Mouse (Mus musculus) stomach, embryonic 14.5 days (tissue): Measurements from ENCODE around the gene Fam117a. TPM values are rescaled to one million over a fixed set of nuclear protein-coding genes. Genes with fewer than 3 reads are reported as not detected.
A peak's percentile ranks its signal among the peaks of the same experiment; 100 is the strongest.

ENCODE experiments used
- ATAC-seq: fragments of 200-750 bp; cut with Nextera tagmentation; 2 replicates; pipeline ENCODE4 v1.8.0; 2017; ENCODE audit warnings: low read depth, moderate TSS enrichment; ENCODE audit not compliant: insufficient number of reproducible peaks, insufficient read depth, low FRiP score
- H3K27ac ChIP-seq: fragments of 300-500 bp; sonication (generic); 2 replicates; pipeline ENCODE4 v1.5.1; 2014; ENCODE audit warnings: mild to moderate bottlenecking, low read length, moderate library complexity, mixed read lengths
- H3K27me3 ChIP-seq: fragments of 300-500 bp; sonication (generic); 2 replicates; pipeline ENCODE4 v1.6.1; 2014; ENCODE audit warnings: low read length, control low read depth, mixed read lengths; ENCODE audit not compliant: control insufficient read depth, insufficient read depth
- H3K36me3 ChIP-seq: fragments of 300-500 bp; sonication (generic); 2 replicates; pipeline ENCODE4 v1.6.1; 2014; ENCODE audit warnings: mild to moderate bottlenecking, control low read depth, low read length, moderate library complexity, mixed read lengths; ENCODE audit not compliant: control insufficient read depth, insufficient read depth
- H3K4me1 ChIP-seq: fragments of 300-500 bp; sonication (generic); 2 replicates; pipeline ENCODE4 v1.6.1; 2014; ENCODE audit warnings: low read length, control low read depth, mixed read lengths; ENCODE audit not compliant: control insufficient read depth, insufficient read depth
- H3K4me2 ChIP-seq: fragments of 300-500 bp; sonication (generic); replicated peaks from 2 replicates; pipeline ENCODE4 v1.6.1; 2014; ENCODE audit warnings: low read depth, low read length, control low read depth
- H3K4me3 ChIP-seq: fragments of 300-500 bp; sonication (generic); 2 replicates; pipeline ENCODE4 v1.5.1; 2014; ENCODE audit warnings: low read depth, low read length, control low read depth
- H3K9ac ChIP-seq: fragments of 300-500 bp; sonication (generic); replicated peaks from 2 replicates; pipeline ENCODE4 v1.6.1; 2014; ENCODE audit warnings: low read depth, mild to moderate bottlenecking, control low read depth, low read length, moderate library complexity, mixed read lengths
- H3K9me3 ChIP-seq: fragments of 300-500 bp; sonication (generic); 2 replicates; pipeline ENCODE4 v1.6.1; 2016; ENCODE audit warnings: low read depth, low read length, control low read depth; ENCODE audit not compliant: control insufficient read depth
- WGBS: fragments of 180-500 bp; shearing (Covaris S2); extraction: QIAGEN DNeasy Blood & Tissue Kit; methylation state at CpG from one replicate; pipeline ENCODE4 v1.1.7; 2014; 5-methylcytosine and 5-hydroxymethylcytosine counted together
- polyA plus RNA-seq: library from polyadenylated mRNA; unstranded; fragments of >200 nt; fragmentation: Nextera tagmentation; extraction: Ambion mirVana; gene quantifications from 2 replicates; pipeline ENCODE4 v1.2.1, GENCODE M21; 2014

Gene Fam117a
- polyA plus RNA-seq, 1 experiment from 2014 or later, result 15.7 TPM

- H3K36me3 ChIP-seq, result no peaks in the 10 kb centered on the region
- peak within 1 kb of the TSS; percentile 62 for H3K4me3 ChIP-seq
- no peaks in the 10 kb centered on the region for H3K27me3 ChIP-seq
- H3K9me3 ChIP-seq, result no peaks in the 10 kb centered on the region
- peak within 1 kb of the TSS; percentile 93 for H3K27ac ChIP-seq
- peaks cover 13% of the 10 kb centered on the region for H3K4me1 ChIP-seq
- peak; percentile 87 for ATAC-seq
- 1% methylated on average over 53 of the region's 58 CpGs for WGBS
- peak within 1 kb of the TSS; percentile 50; the same call in 1 of the 2 replicates for H3K9ac ChIP-seq
- H3K4me2 ChIP-seq, result peak within 1 kb of the TSS; percentile 43
These were observed 77.1 kb downstream of the Fam117a start, which contains the start of gene Spop for GRCm38 (mm10) chr11:95413641-95414535. Gene Spop, plus strand, starts transcription at chr11:95414080.

GRCm38 (mm10) chr11:95414536-95415161 is 77.8 kb downstream of the Fam117a start:
- under 1% methylated on average over 28 of the region's 28 CpGs for WGBS
- no peaks in the 10 kb centered on the region for H3K27me3 ChIP-seq
- peak; percentile 85 for ATAC-seq

GRCm38 (mm10) chr11:95415931-95416330 is 79.1 kb downstream of the Fam117a start:
- no peak for ATAC-seq

More at GRCm38 (mm10) chr11:95414536-95415161, 77.8 kb downstream of the Fam117a start:
- peak overlapping the region; percentile 62 for H3K4me3 ChIP-seq
- H3K27ac ChIP-seq, result peak overlapping the region; percentile 93
- H3K4me2 ChIP-seq, result peak overlapping the region; percentile 43
- H3K9ac ChIP-seq, result peak overlapping the region; percentile 50; the same call in 1 of the 2 replicates
- H3K9me3 ChIP-seq, result no peaks in the 10 kb centered on the region
- H3K4me1 ChIP-seq, result peaks cover 13% of the 10 kb centered on the region
- H3K36me3 ChIP-seq, result peaks cover 3% of the 10 kb centered on the region; the same call in 1 of the 2 replicates

GRCm38 (mm10) chr11:95417341-95417740 is 80.5 kb downstream of the Fam117a start:
- ATAC-seq, result no peak
- H3K4me1 ChIP-seq, result peaks cover 13% of the 10 kb centered on the region
- peaks cover 3% of the 10 kb centered on the region; the same call in 1 of the 2 replicates for H3K36me3 ChIP-seq
- no peaks in the 10 kb centered on the region for H3K27me3 ChIP-seq
- no peak overlapping the region for H3K27ac ChIP-seq
- no peaks in the 10 kb centered on the region for H3K9me3 ChIP-seq
- no peak overlapping the region for H3K9ac ChIP-seq
- 85% methylated on average over 5 of the region's 5 CpGs for WGBS
- no peak overlapping the region for H3K4me3 ChIP-seq
- H3K4me2 ChIP-seq, result no peak overlapping the region; the same call in 1 of the 2 replicates

More at GRCm38 (mm10) chr11:95415931-95416330, 79.1 kb downstream of the Fam117a start:
- Histone ChIP-seq H3K36me3 (peaks cover 3% of the 10 kb centered on the region; the same call in 1 of the 2 replicates), H3K27me3 (no peaks in the 10 kb centered on the region), H3K4me3 (peak overlapping the region; percentile 62; the same call in 1 of the 2 replicates), H3K4me1 (peaks cover 13% of the 10 kb centered on the region), H3K9me3 (no peaks in the 10 kb centered on the region), H3K9ac (no peak overlapping the region), H3K4me2 (peak overlapping the region; percentile 43), H3K27ac (no peak overlapping the region)

- Histone ChIP-seq H3K9ac (no peak overlapping the region), H3K4me3 (no peak overlapping the region), H3K27me3 (no peaks in the 10 kb centered on the region), H3K9me3 (no peaks in the 10 kb centered on the region), H3K36me3 (peaks cover 3% of the 10 kb centered on the region; the same call in 1 of the 2 replicates), H3K27ac (no peak overlapping the region), H3K4me1 (peaks cover 4% of the 10 kb centered on the region), H3K4me2 (no peak overlapping the region)
- no peak for ATAC-seq
- 75% methylated on average over 2 of the region's 2 CpGs for WGBS
These were observed 84.1 kb downstream of the Fam117a start for GRCm38 (mm10) chr11:95420880-95421435.

GRCm38 (mm10) chr11:95423505-95423904 is 86.7 kb downstream of the Fam117a start:
- 82% methylated on average over 3 of the region's 3 CpGs for WGBS
- Histone ChIP-seq H3K9ac (no peak overlapping the region), H3K27me3 (no peaks in the 10 kb centered on the region), H3K4me2 (no peak overlapping the region), H3K27ac (no peak overlapping the region), H3K4me3 (no peak overlapping the region), H3K9me3 (no peaks in the 10 kb centered on the region), H3K4me1 (no peaks in the 10 kb centered on the region), H3K36me3 (peaks cover 3% of the 10 kb centered on the region; the same call in 1 of the 2 replicates)
- no peak for ATAC-seq

GRCm38 (mm10) chr11:95431344-95431743 is 94.5 kb downstream of the Fam117a start:
- H3K36me3 ChIP-seq, result peaks cover 3% of the 10 kb centered on the region; the same call in 1 of the 2 replicates
- ATAC-seq, result no peak
- H3K9ac ChIP-seq, result no peak overlapping the region
- no peaks in the 10 kb centered on the region for H3K27me3 ChIP-seq
- H3K4me3 ChIP-seq, result no peak overlapping the region
- no peak overlapping the region for H3K27ac ChIP-seq
- 73% methylated on average over 2 of the region's 2 CpGs for WGBS
- no peaks in the 10 kb centered on the region for H3K4me1 ChIP-seq
- H3K9me3 ChIP-seq, result no peaks in the 10 kb centered on the region
- no peak overlapping the region for H3K4me2 ChIP-seq
